ENCODE assay signal across 17 mouse cellular contexts in the genomic region with DNA sequence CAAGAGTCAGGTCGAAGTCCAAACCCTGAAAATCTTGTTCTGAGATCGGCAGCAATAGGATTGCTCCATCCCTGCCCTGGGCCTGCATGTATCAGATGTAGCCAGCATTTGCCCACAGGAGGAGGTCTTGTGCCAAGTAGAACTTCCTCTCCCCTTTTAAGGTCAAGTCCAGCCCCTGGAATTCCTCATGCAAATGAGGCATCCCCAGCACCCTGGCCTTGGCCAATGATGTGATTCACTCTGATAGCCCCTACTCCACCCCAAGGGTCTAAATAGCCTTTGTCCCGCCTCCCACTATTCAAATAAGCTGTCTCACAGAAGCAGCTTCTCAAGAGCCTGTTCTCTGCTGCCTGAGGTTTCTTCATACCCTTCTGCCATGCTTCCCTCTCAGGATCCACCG. TPM values are rescaled to one million over a fixed set of nuclear protein-coding genes. Genes with fewer than 3 reads are reported as not detected.
"Had no signal": no experiment of that assay in that cellular context is flagged by ENCODE, and none has a peak within 500 bp of the region (broad histone marks: within the 10 kb centered on the region; RNA-seq: fewer than 3 reads in every experiment).

No protein-coding gene starts in this region.

- H3K4me2 ChIP-seq: kidney, embryonic 15.5 days; limb, embryonic 15.5 days; liver, embryonic 12.5 days; lung, embryonic 15.5 days; midbrain, embryonic 15.5 days; neural tube, embryonic 13.5 days; stomach, embryonic 15.5 days had no signal

- DNase-seq: kidney, adult 2 months; kidney, postnatal 14 days; layer of hippocampus, adult 9-11 months; layer of hippocampus, postnatal 36 days; lung, postnatal 4 days; retina, postnatal 1 day; right cerebral cortex, postnatal 4 days; thymus, adult 2 months; thymus, postnatal 25 days had no signal

- H3K9ac ChIP-seq: kidney, embryonic 15.5 days; limb, embryonic 15.5 days; liver, embryonic 12.5 days; lung, embryonic 15.5 days; midbrain, embryonic 15.5 days; neural tube, embryonic 13.5 days; stomach, embryonic 15.5 days had no signal

- H3K4me3 ChIP-seq: kidney, embryonic 15.5 days; limb, embryonic 15.5 days; liver, embryonic 12.5 days; lung, embryonic 15.5 days; midbrain, embryonic 10.5 days; midbrain, embryonic 15.5 days; neural tube, embryonic 13.5 days; stomach, embryonic 15.5 days had no signal

- H3K27me3 ChIP-seq: kidney, embryonic 15.5 days; limb, embryonic 15.5 days; liver, embryonic 12.5 days; lung, embryonic 15.5 days; midbrain, embryonic 15.5 days; neural tube, embryonic 13.5 days; stomach, embryonic 15.5 days had no signal

- H3K27ac ChIP-seq: kidney, embryonic 15.5 days; limb, embryonic 15.5 days; liver, embryonic 12.5 days; lung, embryonic 15.5 days; midbrain, embryonic 10.5 days; midbrain, embryonic 15.5 days; neural tube, embryonic 13.5 days had no signal

- H3K36me3 ChIP-seq: kidney, embryonic 15.5 days; limb, embryonic 15.5 days; liver, embryonic 12.5 days; lung, embryonic 15.5 days; midbrain, embryonic 10.5 days; midbrain, embryonic 15.5 days; neural tube, embryonic 13.5 days; stomach, embryonic 15.5 days had no signal

- H3K4me1 ChIP-seq: stomach, embryonic 15.5 days had no signal

- ATAC-seq: liver, embryonic 12.5 days; midbrain, embryonic 15.5 days had no signal

- H3K9me3 ChIP-seq: kidney, embryonic 15.5 days; limb, embryonic 15.5 days; liver, embryonic 12.5 days; lung, embryonic 15.5 days; midbrain, embryonic 15.5 days; neural tube, embryonic 13.5 days; stomach, embryonic 15.5 days had no signal

RNA-seq across cellular contexts. Expression of gene Bdkrb2, which starts 28.2 kb away (rescaled TPM):
- polyA plus RNA-seq: liver, embryonic 12.5 days had no signal
